Mouse (Mus musculus) heart, embryonic 15.5 days (tissue): ENCODE measurements around the gene Cby3. TPM values are rescaled to one million over a fixed set of nuclear protein-coding genes. Genes with fewer than 3 reads are reported as not detected.

Source experiments
- ATAC-seq: fragments of 200-750 bp; cut with Nextera tagmentation; replicated peaks from 2 replicates; pipeline ENCODE4 v1.8.0; 2017; ENCODE audit warnings: low read depth, moderate TSS enrichment; ENCODE audit not compliant: insufficient number of reproducible peaks, insufficient read depth, low FRiP score
- H3K27ac ChIP-seq: fragments of 300-500 bp; sonication (generic); 2 replicates; pipeline ENCODE4 v1.5.1; 2015; ENCODE audit warnings: mild to moderate bottlenecking, inconsistent platforms
- H3K27me3 ChIP-seq: fragments of 300-500 bp; sonication (generic); 2 replicates; pipeline ENCODE4 v1.6.1; 2015; ENCODE audit warnings: inconsistent platforms
- H3K36me3 ChIP-seq: fragments of 300-500 bp; sonication (generic); 2 replicates; pipeline ENCODE4 v1.6.1; 2015; ENCODE audit warnings: mild to moderate bottlenecking, inconsistent platforms
- H3K4me1 ChIP-seq: fragments of 300-500 bp; sonication (generic); replicated peaks from 2 replicates; pipeline ENCODE4 v1.6.1; 2015; ENCODE audit warnings: inconsistent platforms
- H3K4me2 ChIP-seq: fragments of 300-500 bp; sonication (generic); 2 replicates; pipeline ENCODE4 v1.6.1; 2015; ENCODE audit warnings: inconsistent platforms, mild to moderate bottlenecking, moderate library complexity
- H3K4me3 ChIP-seq: fragments of 300-500 bp; sonication (generic); 2 replicates; pipeline ENCODE4 v1.5.1; 2015; ENCODE audit warnings: mild to moderate bottlenecking, inconsistent platforms
- H3K9ac ChIP-seq: fragments of 300-500 bp; sonication (generic); 2 replicates; pipeline ENCODE4 v1.6.1; 2015; ENCODE audit warnings: mild to moderate bottlenecking, inconsistent platforms
- H3K9me3 ChIP-seq: fragments of 300-500 bp; sonication (generic); replicated peaks from 2 replicates; pipeline ENCODE4 v1.6.1; 2016; ENCODE audit warnings: inconsistent platforms
- WGBS: fragments of 180-500 bp; shearing (Covaris S2); methylation state at CpG from one replicate; pipeline ENCODE4 v1.1.7; 2015; ENCODE audit warnings: mixed read lengths; 5-methylcytosine and 5-hydroxymethylcytosine counted together
- microRNA counts: library from miRNA; unstranded; fragments of <30 nt; microRNA quantifications from one replicate; lab custom pipeline; 2016
- microRNA-seq: library from miRNA; unstranded; fragments of <30 nt; microRNA quantifications from one replicate; pipeline ENCODE4, GENCODE M21; 2016
- polyA plus RNA-seq: library from polyadenylated mRNA; unstranded; fragments of >200 nt; fragmentation: Nextera tagmentation; extraction: Ambion mirVana; gene quantifications from 2 replicates; pipeline ENCODE4 v1.2.1, GENCODE M21; 2015

The Cby3 gene
- polyA plus RNA-seq, 1 experiment from 2014 or later, result 0.30 TPM

DNA sequence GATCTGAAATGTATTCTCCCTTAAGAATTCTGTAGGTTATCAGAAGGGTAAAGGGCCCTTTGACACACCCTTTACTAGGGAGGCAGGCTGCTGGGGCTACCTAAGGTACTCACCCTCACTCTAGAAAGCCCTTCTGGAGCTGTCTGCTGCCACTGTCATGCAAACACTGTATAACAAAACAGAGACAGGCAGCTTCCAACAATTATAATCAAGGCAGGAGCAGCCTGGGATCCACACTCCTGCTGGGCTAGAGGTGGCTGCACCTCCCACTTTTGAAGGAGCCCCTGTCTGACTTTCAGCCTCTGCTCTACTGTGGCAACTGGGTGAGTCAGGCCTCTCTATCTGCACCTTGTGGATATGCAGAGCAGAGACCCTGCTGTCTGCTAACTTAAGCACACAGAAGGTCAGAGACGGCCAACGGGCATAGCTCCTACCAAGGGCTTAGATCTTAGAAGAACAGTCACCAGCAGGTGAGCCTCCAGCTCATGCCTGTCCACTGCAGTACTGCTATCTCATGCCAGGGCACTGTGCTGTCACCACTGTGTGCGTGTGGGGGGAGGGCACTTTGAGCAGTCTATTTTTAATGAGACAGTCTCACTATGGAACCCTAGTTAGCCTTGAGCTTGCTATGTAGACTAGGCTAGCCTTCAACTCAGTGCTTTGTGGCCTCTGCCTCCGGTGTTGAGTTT lies 37.2 kb downstream of the Cby3 start:
- ATAC-seq, result peak; percentile 80
- Histone ChIP-seq H3K4me3 (no peak overlapping the region), H3K27me3 (no peaks in the 10 kb centered on the region), H3K36me3 (peaks cover 42% of the 10 kb centered on the region), H3K9me3 (no peaks in the 10 kb centered on the region), H3K4me1 (peaks cover 12% of the 10 kb centered on the region), H3K4me2 (no peak overlapping the region), H3K27ac (peak overlapping the region; percentile 72), H3K9ac (peak overlapping the region; percentile 8; the same call in 1 of the 2 replicates)
- 53% methylated on average over 4 of the region's 4 CpGs for WGBS

DNA sequence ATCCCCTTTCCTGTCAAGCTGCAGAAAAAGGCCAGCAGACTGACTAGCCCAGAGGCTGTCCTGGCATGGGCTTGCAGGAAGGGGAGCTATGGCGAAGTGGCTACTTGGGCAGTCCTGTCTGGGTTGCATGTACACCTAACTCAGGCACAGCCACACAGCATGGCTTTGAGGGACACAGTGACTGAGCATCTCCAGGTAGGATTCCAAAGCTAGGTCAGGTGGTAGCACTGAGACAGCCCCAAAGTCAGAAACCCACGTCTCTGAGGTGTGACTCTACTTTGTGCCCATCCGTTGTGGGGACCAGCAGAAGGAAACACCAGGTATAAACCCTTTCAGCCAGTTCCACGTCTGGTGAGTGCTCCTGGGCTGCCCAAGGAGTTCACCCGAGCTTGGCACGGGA lies 39.0 kb downstream of the Cby3 start:
- H3K36me3 ChIP-seq, result peaks cover 35% of the 10 kb centered on the region
- H3K4me1 ChIP-seq, result peaks cover 12% of the 10 kb centered on the region
- no peak overlapping the region for H3K27ac ChIP-seq
- no peaks in the 10 kb centered on the region for H3K9me3 ChIP-seq
- H3K27me3 ChIP-seq, result no peaks in the 10 kb centered on the region
- no peak overlapping the region for H3K9ac ChIP-seq
- no peak for ATAC-seq
- no peak overlapping the region for H3K4me3 ChIP-seq
- 82% methylated on average over 6 of the region's 6 CpGs for WGBS
- no peak overlapping the region for H3K4me2 ChIP-seq

DNA sequence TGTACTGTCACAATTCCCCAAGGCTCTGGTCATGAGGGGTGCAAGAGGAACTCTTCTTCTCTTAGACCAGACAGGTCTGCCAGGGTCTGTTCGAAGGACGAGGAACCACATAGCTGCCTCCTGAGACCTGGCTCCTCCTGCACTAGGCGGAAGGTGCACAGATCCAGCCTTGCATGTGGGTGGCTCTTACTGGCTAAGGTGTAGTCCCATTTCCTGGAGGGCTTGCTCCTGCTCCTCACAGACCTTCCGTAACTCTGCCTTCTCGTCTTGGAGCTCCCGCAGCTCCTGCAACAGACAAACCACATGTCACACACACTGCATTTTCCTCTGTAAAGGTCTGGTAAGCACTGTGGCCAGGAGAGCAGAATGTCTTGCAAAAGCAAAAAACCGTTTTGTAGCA lies 40.5 kb downstream of the Cby3 start:
- Histone ChIP-seq H3K36me3 (peaks cover 38% of the 10 kb centered on the region), H3K9ac (no peak overlapping the region), H3K4me1 (peaks cover 12% of the 10 kb centered on the region), H3K27ac (no peak overlapping the region), H3K27me3 (no peaks in the 10 kb centered on the region), H3K4me2 (no peak overlapping the region), H3K4me3 (no peak overlapping the region), H3K9me3 (no peaks in the 10 kb centered on the region)
- 87% methylated on average over 7 of the region's 7 CpGs for WGBS
- no peak for ATAC-seq

GRCm38 (mm10) chr11:50396766-50397307 lies 42.6 kb downstream of the Cby3 start:
- Histone ChIP-seq H3K4me2 (no peak overlapping the region), H3K9ac (no peak overlapping the region), H3K27ac (no peak overlapping the region), H3K4me1 (peaks cover 2% of the 10 kb centered on the region), H3K27me3 (no peaks in the 10 kb centered on the region), H3K9me3 (no peaks in the 10 kb centered on the region), H3K36me3 (peaks cover 54% of the 10 kb centered on the region), H3K4me3 (no peak overlapping the region)
- WGBS, result 69% methylated on average over 11 of the region's 11 CpGs
- ATAC-seq, result no peak

GRCm38 (mm10) chr11:50397316-50397715 lies 43.1 kb downstream of the Cby3 start:
- peaks cover 2% of the 10 kb centered on the region; the same call in 1 of the 2 replicates for H3K4me1 ChIP-seq
- H3K36me3 ChIP-seq, result peaks cover 59% of the 10 kb centered on the region
- no peak for ATAC-seq
- no peaks in the 10 kb centered on the region for H3K27me3 ChIP-seq
- WGBS, result 75% methylated on average over 9 of the region's 9 CpGs
- no peak overlapping the region for H3K27ac ChIP-seq
- no peak overlapping the region for H3K4me2 ChIP-seq
- H3K9me3 ChIP-seq, result no peaks in the 10 kb centered on the region
- H3K4me3 ChIP-seq, result no peak overlapping the region
- H3K9ac ChIP-seq, result no peak overlapping the region

DNA sequence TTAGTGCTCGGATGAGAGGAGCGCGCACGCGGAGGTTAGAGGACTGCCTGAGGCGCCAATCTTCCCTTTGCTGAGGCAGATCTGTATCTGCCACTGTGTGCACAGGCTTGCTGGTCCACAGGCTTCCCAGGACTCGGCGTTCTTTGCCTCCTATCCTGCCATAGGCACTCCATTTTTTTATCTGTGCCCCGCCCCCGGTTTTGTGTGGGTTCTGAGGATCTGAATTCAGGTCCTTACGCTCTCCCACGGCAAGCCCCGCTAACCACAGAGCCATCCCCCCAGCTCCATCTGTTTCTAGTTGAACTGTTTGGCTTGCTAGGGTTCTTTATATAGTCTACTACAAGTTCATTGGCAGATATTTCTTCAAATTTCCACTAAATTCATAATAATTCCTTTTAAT lies 44.5 kb downstream of the Cby3 start:
- H3K4me1 ChIP-seq, result peaks cover 16% of the 10 kb centered on the region
- WGBS, result 79% methylated on average over 13 of the region's 13 CpGs
- no peak overlapping the region for H3K9ac ChIP-seq
- peaks cover 53% of the 10 kb centered on the region for H3K36me3 ChIP-seq
- no peak for ATAC-seq
- no peak overlapping the region for H3K4me2 ChIP-seq
- no peak overlapping the region for H3K4me3 ChIP-seq
- H3K9me3 ChIP-seq, result no peaks in the 10 kb centered on the region
- H3K27me3 ChIP-seq, result no peaks in the 10 kb centered on the region
- no peak overlapping the region for H3K27ac ChIP-seq

DNA sequence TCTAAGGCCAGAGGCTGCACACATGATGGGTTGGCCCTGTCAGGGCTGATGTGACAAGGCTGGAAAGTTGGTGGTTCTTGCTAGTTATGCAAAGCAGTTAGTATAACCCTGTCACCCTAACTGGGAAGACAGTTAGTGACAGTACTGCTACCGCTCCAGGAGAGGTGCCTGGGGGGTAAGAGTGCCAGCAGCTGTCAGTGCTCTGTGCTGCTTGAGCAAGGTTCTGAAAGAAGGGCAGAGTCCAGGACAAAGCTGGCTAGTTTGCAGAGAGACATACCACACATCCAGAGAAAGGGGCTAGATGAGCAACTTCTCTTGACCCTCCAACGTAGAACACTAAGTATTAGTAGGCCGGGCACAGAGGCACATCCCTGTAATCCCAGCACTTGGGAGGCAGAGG lies 48.2 kb downstream of the Cby3 start:
- Histone ChIP-seq H3K9ac (no peak overlapping the region), H3K4me3 (no peak overlapping the region), H3K4me1 (peaks cover 19% of the 10 kb centered on the region), H3K27me3 (no peaks in the 10 kb centered on the region), H3K36me3 (peaks cover 62% of the 10 kb centered on the region), H3K4me2 (no peak overlapping the region), H3K27ac (peak overlapping the region; percentile 81), H3K9me3 (no peaks in the 10 kb centered on the region)
- 81% methylated on average over 3 of the region's 3 CpGs for WGBS
- ATAC-seq, result no peak

DNA sequence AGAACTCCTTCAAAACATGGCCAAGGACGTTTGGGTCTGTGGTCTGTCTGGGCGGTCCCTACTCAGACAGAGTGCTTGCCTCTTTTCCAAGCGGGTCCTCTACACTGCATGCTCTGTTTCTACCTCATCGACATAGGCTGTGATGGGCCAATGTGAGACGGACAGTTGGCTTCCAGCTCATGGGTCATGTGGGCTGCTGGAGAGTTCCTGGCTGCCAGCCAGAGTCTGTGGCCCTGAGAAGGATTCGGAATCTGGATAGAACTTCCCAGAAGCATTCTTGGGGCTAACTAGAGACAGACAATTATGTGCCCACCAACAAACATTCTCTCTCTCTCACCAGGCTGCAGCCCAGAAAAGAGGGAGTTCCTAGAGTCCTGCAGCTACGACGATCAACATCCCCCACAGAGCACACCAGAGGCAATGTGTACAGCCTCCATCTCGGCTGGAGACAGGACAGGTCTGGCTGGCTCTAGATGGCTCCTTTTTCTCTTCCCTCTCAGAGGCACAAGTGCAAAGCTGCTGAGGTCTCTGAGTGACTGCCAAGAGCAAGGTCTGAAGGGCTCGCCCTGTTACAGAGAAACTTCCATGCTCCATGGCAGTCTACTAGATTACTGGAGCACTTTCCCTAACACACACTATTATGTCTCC lies 49.2 kb downstream of the Cby3 start:
- peak overlapping the region; percentile 21 for H3K4me2 ChIP-seq
- no peaks in the 10 kb centered on the region for H3K9me3 ChIP-seq
- 40% methylated on average over 10 of the region's 10 CpGs for WGBS
- H3K4me3 ChIP-seq, result no peak overlapping the region
- H3K9ac ChIP-seq, result no peak overlapping the region
- peaks cover 19% of the 10 kb centered on the region for H3K4me1 ChIP-seq
- peaks cover 55% of the 10 kb centered on the region for H3K36me3 ChIP-seq
- peak overlapping the region; percentile 81 for H3K27ac ChIP-seq
- peak; percentile 63 for ATAC-seq
- no peaks in the 10 kb centered on the region for H3K27me3 ChIP-seq

DNA sequence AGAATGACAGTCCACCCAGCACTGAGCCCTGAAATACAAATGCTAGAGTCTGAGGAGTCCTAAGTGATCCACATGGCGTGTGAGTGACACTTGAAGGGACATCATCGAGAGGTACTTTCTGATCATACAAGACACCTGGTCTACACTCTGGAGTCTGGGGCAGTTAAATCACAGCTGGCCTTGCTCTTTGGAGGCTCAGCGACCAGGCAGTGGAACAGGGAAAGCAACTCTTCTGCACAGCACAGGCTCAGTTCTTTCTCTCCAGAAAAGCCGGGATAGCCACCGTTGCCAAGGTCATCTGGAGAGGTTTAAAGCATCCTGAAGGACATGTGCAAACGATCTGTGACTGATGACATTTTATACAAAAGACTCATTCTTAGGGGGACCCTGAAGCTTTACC lies 53.0 kb downstream of the Cby3 start:
- Histone ChIP-seq H3K9me3 (no peaks in the 10 kb centered on the region), H3K4me3 (no peak overlapping the region), H3K9ac (no peak overlapping the region), H3K27me3 (no peaks in the 10 kb centered on the region), H3K36me3 (peaks cover 44% of the 10 kb centered on the region), H3K4me2 (no peak overlapping the region), H3K4me1 (peaks cover 18% of the 10 kb centered on the region), H3K27ac (no peak overlapping the region)
- ATAC-seq, result no peak
- WGBS, result 52% methylated on average over 6 of the region's 6 CpGs

MicroRNA genes within 50 kb of the gene (microRNA counts, 519-probe panel; counts per million panel counts)
- microRNA mmu-miR-804 (lab: Ali Mortazavi, UCI), result 2,506 counts per million, percentile 52 among the panel's probes with 10 or more counts

Small RNA genes lying within 50 kb of the gene (microRNA-seq; reads per million reads assigned to microRNA genes)
- not detected for gene Mir804

Other genes with a start within 250 kb of the Cby3 start
- gene Tbc1d9b, start 223.1 kb upstream of the Cby3 start, polyA plus RNA-seq, result 25.6 and 33.8 TPM in 2 replicates
- gene Mrnip, start 180.0 kb upstream of the Cby3 start, polyA plus RNA-seq, result 7.9 and 12.2 TPM in 2 replicates
- 213 and 270 TPM in 2 replicates for gene Sqstm1, start 143.6 kb upstream of the Cby3 start, polyA plus RNA-seq
- gene Mgat4b, start 143.6 kb upstream of the Cby3 start, polyA plus RNA-seq, result 29.2 and 35.5 TPM in 2 replicates
- gene Ltc4s, start 115.8 kb upstream of the Cby3 start, polyA plus RNA-seq, result 1.6 and 2.6 TPM in 2 replicates
- 3.2 and 3.8 TPM in 2 replicates for gene Maml1, start 62.2 kb upstream of the Cby3 start, polyA plus RNA-seq
- gene Canx, start 28.8 kb upstream of the Cby3 start, polyA plus RNA-seq, result 247 and 251 TPM in 2 replicates
- gene Hnrnph1, start 22.5 kb downstream of the Cby3 start, polyA plus RNA-seq, result 190 and 235 TPM in 2 replicates
- gene Rufy1, start 76.7 kb downstream of the Cby3 start, polyA plus RNA-seq, result 25.6 and 28.9 TPM in 2 replicates
- gene Adamts2, start 247.6 kb downstream of the Cby3 start, polyA plus RNA-seq, result 9.7 and 14.7 TPM in 2 replicates